Mouse (Mus musculus): ENCODE data around the gene Gjb5. TPM values are rescaled to one million over a fixed set of nuclear protein-coding genes. Genes with fewer than 3 reads are reported as not detected.

Gjb5 gene
- total and polyA plus RNA-seq, 3 experiments: 0.17 to 0.73 (median 0.34) TPM

GRCm38 (mm10) chr4:127306915-127307314, 51.1 kb downstream of the Gjb5 start:
- no peak for DNase-seq

Other genes with a start within 250 kb of the Gjb5 start
- 10 to 100 TPM; 18.1 to 19.3 TPM for gene Tmem35b, start 234.5 kb downstream of the Gjb5 start, total RNA-seq (2021)
- gene Tmem35b, start 234.5 kb downstream of the Gjb5 start, polyA plus RNA-seq (2012; rRNA removed): 17.6 and 19.7 TPM in 2 replicates
- 1 to 10 TPM; 3.4 to 3.9 TPM for gene Dlgap3, start 189.0 kb downstream of the Gjb5 start, total RNA-seq (2021)
- 13.3 and 14.7 TPM in 2 replicates for gene Dlgap3, start 189.0 kb downstream of the Gjb5 start, polyA plus RNA-seq (2012; rRNA removed)
- 10 to 100 TPM; 50.4 to 68.0 TPM for gene Smim12, start 114.4 kb downstream of the Gjb5 start, total RNA-seq (2021)
- gene Smim12, start 114.4 kb downstream of the Gjb5 start, polyA plus RNA-seq (2012; rRNA removed): 41.7 and 46.8 TPM in 2 replicates
- 1 to 10 TPM; 2.7 to 6.7 TPM for gene Gja4, start 44.1 kb downstream of the Gjb5 start, total RNA-seq (2021)
- 15.9 and 16.0 TPM in 2 replicates for gene Gja4, start 44.1 kb downstream of the Gjb5 start, polyA plus RNA-seq (2012; rRNA removed)
- under 1 TPM in 1 of 2 experiments, not detected in 1; 0.24 TPM for gene Gjb3, start 27.3 kb downstream of the Gjb5 start, total RNA-seq (2021)
- gene Gjb3, start 27.3 kb downstream of the Gjb5 start, polyA plus RNA-seq (2012; rRNA removed): 0.08 TPM in 1 of 2 replicates, not detected in the other
- gene Gjb4, start 4.1 kb downstream of the Gjb5 start, total RNA-seq (2021): not detected
- gene Gjb4, start 4.1 kb downstream of the Gjb5 start, polyA plus RNA-seq (2012; rRNA removed): 0.11 TPM in 1 of 2 replicates, not detected in the other

Data from adrenal gland, adult 2 months (tissue).